8 mouse cellular contexts compared by ENCODE assay signal in the genomic region with DNA sequence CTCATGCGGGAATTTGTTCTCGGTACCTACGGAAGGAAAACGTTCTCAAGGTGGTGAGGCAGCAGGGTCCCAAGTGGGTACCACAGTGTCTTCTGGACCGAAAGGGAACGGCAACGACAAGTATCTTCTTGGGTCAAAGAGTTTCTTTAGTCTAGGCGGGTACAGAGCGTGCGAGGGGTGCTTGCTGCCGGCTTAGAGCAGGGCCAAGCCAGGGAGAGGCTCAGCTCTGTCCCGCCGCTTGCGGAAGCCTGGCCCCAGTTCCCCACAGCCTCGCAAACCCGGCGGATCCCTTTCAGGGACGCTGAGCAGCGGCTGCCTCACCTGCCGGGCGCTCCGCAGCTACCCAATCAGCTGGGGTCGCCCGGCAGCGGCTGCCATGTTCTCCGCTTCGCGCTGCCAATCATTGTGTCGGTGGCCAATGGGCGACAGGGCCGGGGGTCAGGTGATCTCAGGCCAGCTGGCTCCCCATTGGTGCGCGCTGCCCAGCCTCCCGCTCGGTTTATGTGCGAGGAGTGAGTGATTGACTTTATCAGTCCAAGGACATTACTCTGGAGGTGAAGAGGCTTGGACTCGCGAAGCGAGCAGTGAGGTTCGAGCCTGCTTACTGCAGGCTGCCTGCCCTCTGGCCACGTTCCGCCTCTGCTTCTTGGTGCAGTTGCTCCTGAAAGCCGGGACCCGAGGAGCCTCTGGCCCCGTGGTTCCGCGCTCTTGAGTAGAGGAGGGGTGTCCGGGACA. TPM values are rescaled to one million over a fixed set of nuclear protein-coding genes. Genes with fewer than 3 reads are reported as not detected.
DNase-seq lines count a peak whose midpoint lies in the region; ATAC-seq lines count a peak whose summit lies in the region.

No protein-coding gene starts in this region.

- no peak overlapping the region for H3K27ac ChIP-seq in kidney, embryonic 14.5 days (ENCODE audit: low read depth, low read length)
- peak overlapping the region; percentile 86 for H3K27ac ChIP-seq in midbrain, embryonic 12.5 days (replicated peaks)

- H3K9me3 ChIP-seq in megakaryocyte, embryonic 14.5 days, result peaks cover 42% of the 10 kb centered on the region
- H3K9me3 ChIP-seq in kidney, embryonic 14.5 days (ENCODE audit: control insufficient read depth, low read length), result no peaks in the 10 kb centered on the region
- H3K9me3 ChIP-seq in midbrain, embryonic 12.5 days, result no peaks in the 10 kb centered on the region

- peak; percentile 87 to 90 for DNase-seq in cerebellum, postnatal 25 days
- DNase-seq in heart, adult 8-10 months (ENCODE audit: low spot score), result peak; percentile 2
- DNase-seq in left cerebral cortex, adult 8-10 months (ENCODE audit: low spot score in 2 of 2), result no peak

- 27% methylated on average over 48 of the region's 48 CpGs for WGBS in kidney, embryonic 14.5 days
- WGBS in midbrain, embryonic 12.5 days, result 19% methylated on average over 48 of the region's 48 CpGs

- peaks cover 84% of the 10 kb centered on the region for H3K27me3 ChIP-seq in megakaryocyte, embryonic 14.5 days (replicated peaks)
- peaks cover 52% of the 10 kb centered on the region for H3K27me3 ChIP-seq in kidney, embryonic 14.5 days (ENCODE audit: control insufficient read depth, insufficient read depth, low read length)
- H3K27me3 ChIP-seq in midbrain, embryonic 12.5 days, result peaks cover 18% of the 10 kb centered on the region

- H3K4me2 ChIP-seq in kidney, embryonic 14.5 days (replicated peaks; ENCODE audit: low read depth, low read length), result peak overlapping the region; percentile 48
- peak overlapping the region; percentile 56 for H3K4me2 ChIP-seq in midbrain, embryonic 12.5 days (replicated peaks)

- ATAC-seq in megakaryocyte, adult 5-6 weeks (ENCODE audit: poor library complexity, severe bottlenecking), result no peak
- peak; percentile 87 for ATAC-seq in kidney, embryonic 14.5 days (ENCODE audit: low FRiP score, low TSS enrichment)
- peak; percentile 97 for ATAC-seq in midbrain, embryonic 12.5 days (ENCODE audit: low FRiP score, low read depth)
- no peak for ATAC-seq in monocyte, adult 5-6 weeks (replicated peaks; ENCODE audit: insufficient number of reproducible peaks, low FRiP score, low TSS enrichment, poor library complexity, severe bottlenecking)

- no peak overlapping the region for H3K9ac ChIP-seq in kidney, embryonic 14.5 days (ENCODE audit: low read depth, low read length)
- peak overlapping the region; percentile 73 for H3K9ac ChIP-seq in midbrain, embryonic 12.5 days (replicated peaks)

- no peaks in the 10 kb centered on the region for H3K36me3 ChIP-seq in megakaryocyte, embryonic 14.5 days (replicated peaks; ENCODE audit: low read length)
- no peaks in the 10 kb centered on the region for H3K36me3 ChIP-seq in kidney, embryonic 14.5 days (ENCODE audit: control insufficient read depth, insufficient read depth, low read length)
- no peaks in the 10 kb centered on the region for H3K36me3 ChIP-seq in midbrain, embryonic 12.5 days

- peak overlapping the region; percentile 79 for H3K4me3 ChIP-seq in megakaryocyte, embryonic 14.5 days (replicated peaks)
- H3K4me3 ChIP-seq in kidney, embryonic 14.5 days (ENCODE audit: low read length), result peak overlapping the region; percentile 29
- peak overlapping the region; percentile 56 for H3K4me3 ChIP-seq in midbrain, embryonic 12.5 days

- peaks cover 20% of the 10 kb centered on the region; the same call in 1 of the 2 replicates for H3K4me1 ChIP-seq in megakaryocyte, embryonic 14.5 days
- H3K4me1 ChIP-seq in kidney, embryonic 14.5 days (ENCODE audit: control insufficient read depth, insufficient read depth, low read length), result no peaks in the 10 kb centered on the region
- no peaks in the 10 kb centered on the region for H3K4me1 ChIP-seq in midbrain, embryonic 12.5 days

RNA-seq across cellular contexts. Expression of a gene that starts 7.8 kb away (rescaled TPM):
- polyA plus RNA-seq in megakaryocyte, embryonic 14.5 days (2012; ENCODE audit: insufficient read depth, low replicate concordance), result not detected in 2 replicates
- total RNA-seq in megakaryocyte, adult 5-6 weeks (2015), result not detected in 2 replicates
- not detected in 2 replicates for total RNA-seq in megakaryocyte, adult 5-6 weeks (2017)
- not detected for total RNA-seq in heart, adult 8-10 months (2022)
- not detected in 2 replicates for polyA plus RNA-seq in kidney, embryonic 14.5 days (2014; fragmentation: Nextera tagmentation; extraction: Ambion mirVana)
- polyA plus RNA-seq in midbrain, embryonic 12.5 days (2016; fragmentation: Nextera tagmentation; extraction: Ambion mirVana), result 38.8 and 49.3 TPM in 2 replicates
- total RNA-seq in monocyte, adult 5-6 weeks (2017), result not detected in 3 replicates
- total RNA-seq in left cerebral cortex, adult 8-10 months (2022), result 1 to 10 TPM; 2.2 to 5.7 (median 3.5) TPM

Comparison
In these comparisons a context has a peak if more than half of its experiments do, and no peak if none do; other contexts are left out.
1. H3K4me3 ChIP-seq: peak in every context shown above with its lines; median percentile 79 in megakaryocyte, embryonic 14.5 days; 56 in midbrain, embryonic 12.5 days; 29 in kidney, embryonic 14.5 days.
2. ATAC-seq: peak in kidney, embryonic 14.5 days (single experiment) and midbrain, embryonic 12.5 days (single experiment); none in megakaryocyte, adult 5-6 weeks (single experiment) and monocyte, adult 5-6 weeks (single experiment).
3. DNase-seq: peak in cerebellum, postnatal 25 days (2 of 2) and heart, adult 8-10 months (single experiment); none in left cerebral cortex, adult 8-10 months (0 of 2).